Mouse (Mus musculus) bone marrow, adult 2 months (tissue): ENCODE results near the gene Prkaca. TPM values are rescaled to one million over a fixed set of nuclear protein-coding genes. Genes with fewer than 3 reads are reported as not detected.
"Not testable (repeated sequence)": the region's sequence is repeated elsewhere in the genome, so short reads cannot be mapped to it uniquely, and the experiment has no call there.

Experiments used
- H3K27ac ChIP-seq: fragments of 200-500 bp; 2 replicates; pipeline ENCODE4 v1.5.1; 2012; ENCODE audit warnings: low read depth, mild to moderate bottlenecking, control low read depth, inconsistent platforms, low read length; ENCODE audit not compliant: control insufficient read depth, poor library complexity, insufficient read depth
- H3K4me1 ChIP-seq: fragments of 200-500 bp; 2 replicates; pipeline ENCODE4 v1.6.1; 2011; ENCODE audit warnings: low read length; ENCODE audit not compliant: control insufficient read depth, insufficient read depth
- H3K4me3 ChIP-seq: fragments of 200-500 bp; replicated peaks from 2 replicates; pipeline ENCODE3; 2011; ENCODE audit warnings: mild to moderate bottlenecking, low read depth, low read length, control low read depth; ENCODE audit not compliant: control insufficient read depth
- CTCF ChIP-seq: fragments of 200-500 bp; IDR thresholded peaks from 2 replicates; pipeline ENCODE4 v1.5.1; 2011; ENCODE audit warnings: low read length, control low read depth; ENCODE audit not compliant: control insufficient read depth, insufficient read depth
- POLR2A ChIP-seq: fragments of 200-500 bp; IDR thresholded peaks from 2 replicates; pipeline ENCODE4 v1.6.1; 2011; ENCODE audit warnings: low read depth, mild to moderate bottlenecking, control low read depth, low read length, borderline replicate concordance; ENCODE audit not compliant: control insufficient read depth
- WGBS: fragments of 180-500 bp; shearing (Covaris S2); methylation state at CpG from one replicate; pipeline ENCODE4 v1.1.7; 2018; 5-methylcytosine and 5-hydroxymethylcytosine counted together
- polyA plus RNA-seq: library from polyadenylated mRNA; stranded (reverse); fragments of >200 nt; gene quantifications from 2 replicates; pipeline ENCODE4 v1.2.4, GENCODE M21; 2011; ENCODE audit warnings: low replicate concordance; ENCODE audit not compliant: missing spikeins, insufficient read depth, insufficient read length

Gene Prkaca
- polyA plus RNA-seq, 1 experiment: 18.2 TPM

GRCm38 (mm10) chr8:84001281-84002000 lies 28.6 kb downstream of the Prkaca start, which contains the start of gene 1700067K01Rik:
TSS of gene 1700067K01Rik (plus strand) at chr8:84001502.
- no peak within 1 kb of the TSS for H3K4me3 ChIP-seq
- H3K27ac ChIP-seq: no peak within 1 kb of the TSS
- WGBS: 94% methylated on average over 61 of the region's 61 CpGs
- H3K4me1 ChIP-seq: peaks cover 2% of the 10 kb centered on the region; the same call in 1 of the 2 replicates
- no peak for TF ChIP-seq POLR2A
- TF ChIP-seq CTCF: no peak

GRCm38 (mm10) chr8:84002957-84003611 lies 30.3 kb downstream of the Prkaca start:
- TF ChIP-seq CTCF (no peak), POLR2A (no peak)
- no peak overlapping the region for H3K27ac ChIP-seq
- no peak overlapping the region for H3K4me3 ChIP-seq
- H3K4me1 ChIP-seq: peaks cover 2% of the 10 kb centered on the region; the same call in 1 of the 2 replicates
- 81% methylated on average over 12 of the region's 12 CpGs for WGBS

- Histone ChIP-seq H3K27ac (no peak overlapping the region), H3K4me3 (no peak overlapping the region)
- 66% methylated on average over 6 of the region's 6 CpGs for WGBS
Measured at GRCm38 (mm10) chr8:84003612-84004246, 30.9 kb downstream of the Prkaca start.

GRCm38 (mm10) chr8:84004533-84005201 lies 31.9 kb downstream of the Prkaca start:
- TF ChIP-seq CTCF (no peak), POLR2A (peak; percentile 46; the same call in 1 of the 2 replicates)
- Histone ChIP-seq H3K4me3 (peak overlapping the region; percentile 79), H3K27ac (peak overlapping the region; percentile 65), H3K4me1 (no peaks in the 10 kb centered on the region)
- 1% methylated on average over 30 of the region's 30 CpGs for WGBS

More at GRCm38 (mm10) chr8:84003612-84004246, 30.9 kb downstream of the Prkaca start:
- H3K4me1 ChIP-seq: peaks cover 2% of the 10 kb centered on the region; the same call in 1 of the 2 replicates
- no peak for TF ChIP-seq POLR2A
- TF ChIP-seq CTCF: no peak

- H3K4me1 ChIP-seq, H3K4me3 ChIP-seq, H3K27ac ChIP-seq: not testable (repeated sequence)
- WGBS: 89% methylated on average over 7 of the region's 7 CpGs
Measured at GRCm38 (mm10) chr8:84005502-84005901, 32.7 kb downstream of the Prkaca start.

- no peaks in the 10 kb centered on the region for H3K4me1 ChIP-seq
Measured at GRCm38 (mm10) chr8:84008362-84008761, 35.6 kb downstream of the Prkaca start.

GRCm38 (mm10) chr8:84009876-84010275 lies 37.1 kb downstream of the Prkaca start:
- no peak overlapping the region for H3K4me3 ChIP-seq
- 1% methylated on average over 11 of the region's 11 CpGs for WGBS
- H3K4me1 ChIP-seq: no peaks in the 10 kb centered on the region
- H3K27ac ChIP-seq: no peak overlapping the region
- peak; percentile 97 for TF ChIP-seq CTCF
- no peak for TF ChIP-seq POLR2A

More at GRCm38 (mm10) chr8:84008362-84008761, 35.6 kb downstream of the Prkaca start:
- no peak overlapping the region for H3K4me3 ChIP-seq
- TF ChIP-seq CTCF (no peak), POLR2A (no peak)
- WGBS: 67% methylated on average over 7 of the region's 7 CpGs
- H3K27ac ChIP-seq: no peak overlapping the region

- TF ChIP-seq CTCF: peak; percentile 55; the same call in 1 of the 2 replicates
- no peak for TF ChIP-seq POLR2A
- peak overlapping the region; percentile 44 for H3K4me3 ChIP-seq
- WGBS: 3% methylated on average over 83 of the region's 83 CpGs
- H3K4me1 ChIP-seq: no peaks in the 10 kb centered on the region
- H3K27ac ChIP-seq: no peak overlapping the region; the same call in 1 of the 2 replicates
Measured at GRCm38 (mm10) chr8:84010625-84011611, 38.1 kb downstream of the Prkaca start.
